Mouse (Mus musculus) bone marrow macrophage, adult 2 months (primary cell): ENCODE measurements at regions not wholly inside any gene's neighbourhood (a gene's known extent, or its start where the extent isn't known, plus 50 kb on each side); places are given as distances from the start of the nearest gene placed in this dataset.

Source experiments
- H3K27ac ChIP-seq: 2 replicates; pipeline ENCODE4 v1.5.1; 2012; ENCODE audit warnings: low read depth, low read length; ENCODE audit not compliant: insufficient read depth
- H3K4me1 ChIP-seq: 2 replicates; pipeline ENCODE4 v1.6.1; 2012; ENCODE audit warnings: low read length; ENCODE audit not compliant: control insufficient read depth, insufficient read depth
- H3K4me3 ChIP-seq: 2 replicates; pipeline ENCODE4 v1.5.1; 2012; ENCODE audit warnings: mild to moderate bottlenecking, low read length, moderate library complexity; ENCODE audit not compliant: insufficient read depth
- CTCF ChIP-seq: IDR thresholded peaks from 2 replicates; pipeline ENCODE4 v1.5.1; 2012; ENCODE audit warnings: low read depth, mild to moderate bottlenecking, low read length, moderate library complexity
- POLR2A ChIP-seq: IDR thresholded peaks from 2 replicates; pipeline ENCODE4 v1.6.1; 2012; ENCODE audit warnings: mild to moderate bottlenecking, low read depth, low read length, borderline replicate concordance

DNA sequence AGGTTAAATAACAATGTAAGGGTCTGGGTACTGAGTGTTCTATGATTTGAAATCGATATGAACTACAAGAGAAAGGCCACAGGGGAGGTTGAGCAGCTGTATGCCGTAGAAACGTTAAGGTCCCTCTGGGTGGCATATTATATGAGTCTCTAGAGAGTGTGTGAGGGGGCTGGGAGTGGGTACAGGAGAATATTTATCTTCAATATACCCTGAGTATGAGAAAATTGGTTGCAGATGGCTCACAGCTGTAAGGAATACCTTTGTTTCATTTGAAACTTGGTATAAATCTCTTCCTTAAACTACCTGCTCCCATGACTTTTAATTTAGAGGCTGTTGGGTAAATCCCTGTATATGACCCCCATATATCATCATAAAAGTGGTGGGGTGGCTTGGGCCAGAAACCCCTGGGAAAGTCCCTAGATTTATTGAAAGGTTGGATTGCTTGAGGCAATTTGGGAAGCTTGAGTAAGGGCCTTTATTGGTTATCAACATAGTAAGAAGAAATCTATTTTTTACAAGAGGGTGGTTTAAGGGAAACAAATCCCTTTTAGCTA lies 128.7 kb upstream of the Prkg2 start:
- H3K27ac ChIP-seq, result no peak overlapping the region
- no peak for TF ChIP-seq CTCF
- H3K4me3 ChIP-seq, result no peak overlapping the region
- no peaks in the 10 kb centered on the region for H3K4me1 ChIP-seq

DNA sequence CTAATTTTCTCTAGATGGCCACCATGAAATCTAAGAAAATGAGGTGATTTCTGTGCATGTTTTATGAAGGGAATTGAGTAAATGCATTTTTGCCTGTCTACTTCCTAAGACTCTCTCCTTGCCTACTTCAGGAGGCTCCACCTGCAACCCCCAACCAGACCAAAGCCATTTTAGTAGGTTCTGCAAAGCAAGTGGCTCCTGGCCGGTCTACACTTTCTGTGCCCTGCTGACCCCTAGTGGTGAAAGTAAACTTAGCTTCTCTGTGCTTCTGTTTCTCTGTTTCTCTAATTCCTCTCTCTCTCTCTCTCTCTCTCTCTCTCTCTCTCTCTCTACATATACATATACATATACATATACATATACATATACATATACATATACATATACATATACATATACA lies 120.8 kb upstream of the Prkg2 start:
- TF ChIP-seq POLR2A (no peak), CTCF (peak; percentile 49; the same call in 1 of the 2 replicates)

DNA sequence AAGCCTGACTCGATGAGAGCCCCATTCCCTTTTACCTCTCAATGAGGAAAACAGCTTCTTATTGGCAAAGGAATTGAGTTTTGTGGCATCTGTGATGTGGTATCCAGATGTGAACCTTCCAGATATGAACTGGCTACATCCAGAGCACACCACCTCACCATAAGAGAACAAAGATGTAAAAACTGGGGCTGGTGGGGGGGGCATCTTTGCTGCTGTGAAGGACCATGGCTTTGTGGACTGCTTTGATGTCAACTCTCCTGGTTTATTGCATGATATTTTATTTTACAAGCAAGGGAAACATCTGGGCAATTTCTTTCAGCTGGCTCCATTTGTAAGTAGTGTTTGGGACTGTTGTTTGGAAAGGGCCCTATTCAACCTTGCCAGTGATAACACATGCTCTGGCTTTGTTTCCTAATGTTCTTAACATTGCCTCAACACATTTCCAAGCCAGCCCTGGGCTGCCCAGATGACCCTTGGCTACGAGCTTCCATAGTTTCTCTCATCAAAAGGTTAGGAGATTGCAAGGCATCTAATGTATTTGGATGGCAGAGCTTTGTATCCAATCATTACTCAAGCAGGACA lies 116.2 kb upstream of the Prkg2 start:
- no peak for TF ChIP-seq CTCF
- no peak for TF ChIP-seq POLR2A
- no peaks in the 10 kb centered on the region for H3K4me1 ChIP-seq
- H3K4me3 ChIP-seq, result no peak overlapping the region
- H3K27ac ChIP-seq, result no peak overlapping the region

More for the DNA sequence above, 120.8 kb upstream of the Prkg2 start:
- Histone ChIP-seq H3K27ac (no peak overlapping the region), H3K4me3 (no peak overlapping the region), H3K4me1 (no peaks in the 10 kb centered on the region)

DNA sequence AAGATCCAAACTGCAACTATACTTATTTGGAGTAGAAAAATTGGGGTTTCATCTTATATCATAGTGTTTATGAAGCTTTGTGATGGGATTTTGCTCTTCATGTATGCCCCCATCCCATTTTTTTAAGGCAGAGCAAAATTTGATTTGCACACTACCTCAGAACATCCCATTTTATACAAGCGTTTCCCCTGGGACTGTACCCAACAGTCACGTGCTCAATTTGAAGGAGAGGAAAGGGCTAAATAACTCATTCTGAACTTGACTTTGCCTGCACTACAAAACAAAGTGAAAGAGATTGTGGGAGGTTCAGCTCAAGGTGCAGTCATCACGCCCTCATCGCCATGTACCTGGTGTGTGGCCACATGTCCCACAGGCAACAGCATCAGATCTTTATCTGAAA lies 115.1 kb upstream of the Prkg2 start:
- no peak overlapping the region for H3K4me3 ChIP-seq
- H3K4me1 ChIP-seq, result no peaks in the 10 kb centered on the region
- no peak overlapping the region for H3K27ac ChIP-seq
- TF ChIP-seq CTCF (no peak), POLR2A (no peak)

DNA sequence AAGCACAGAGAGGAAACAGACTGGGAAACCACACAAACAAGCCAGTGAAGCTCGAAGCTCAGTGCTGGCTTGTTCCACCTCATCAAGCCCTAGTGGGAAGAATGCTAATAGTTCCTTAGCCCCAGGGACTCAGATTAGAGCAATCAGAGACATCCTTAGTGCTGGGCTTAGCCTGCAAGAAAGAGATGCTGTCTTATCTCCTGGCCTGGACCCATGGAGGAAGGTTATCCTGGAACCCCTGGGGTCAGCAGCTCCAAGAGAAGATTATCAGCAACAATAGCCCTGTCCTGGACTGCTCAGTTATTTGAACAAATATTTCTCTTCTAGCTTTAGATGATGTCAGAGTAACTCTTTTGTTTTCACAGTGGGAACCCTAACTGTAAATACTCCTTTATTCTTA lies 112.8 kb upstream of the Prkg2 start:
- Histone ChIP-seq H3K27ac (no peak overlapping the region), H3K4me3 (no peak overlapping the region), H3K4me1 (no peaks in the 10 kb centered on the region)
- TF ChIP-seq CTCF, result no peak
- no peak for TF ChIP-seq POLR2A

DNA sequence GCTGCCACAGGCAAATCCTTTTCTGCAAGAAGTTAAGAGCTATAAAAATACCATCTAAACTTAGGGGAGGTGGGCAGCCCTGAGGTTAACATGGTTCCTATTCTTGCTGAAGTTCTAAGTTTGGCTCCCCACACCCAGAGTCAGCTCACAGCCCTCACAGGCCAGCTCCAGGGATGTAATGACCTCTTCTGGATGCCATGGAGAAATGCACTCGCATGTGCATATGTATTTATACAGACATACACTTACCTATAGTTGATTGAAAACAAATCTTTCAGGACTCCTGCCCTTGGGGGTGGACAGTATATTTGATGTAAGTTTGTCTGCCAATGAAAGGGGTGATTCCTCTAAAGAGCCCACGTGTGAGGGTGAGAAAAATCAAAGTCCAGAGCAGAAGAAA lies 95.5 kb upstream of the Prkg2 start:
- Histone ChIP-seq H3K4me3 (no peak overlapping the region), H3K4me1 (0 out of 2 replicates have a peak, but pooled peaks cover 2% of the 10 kb centered on the region), H3K27ac (no peak overlapping the region)
- TF ChIP-seq POLR2A, result no peak
- no peak for TF ChIP-seq CTCF

DNA sequence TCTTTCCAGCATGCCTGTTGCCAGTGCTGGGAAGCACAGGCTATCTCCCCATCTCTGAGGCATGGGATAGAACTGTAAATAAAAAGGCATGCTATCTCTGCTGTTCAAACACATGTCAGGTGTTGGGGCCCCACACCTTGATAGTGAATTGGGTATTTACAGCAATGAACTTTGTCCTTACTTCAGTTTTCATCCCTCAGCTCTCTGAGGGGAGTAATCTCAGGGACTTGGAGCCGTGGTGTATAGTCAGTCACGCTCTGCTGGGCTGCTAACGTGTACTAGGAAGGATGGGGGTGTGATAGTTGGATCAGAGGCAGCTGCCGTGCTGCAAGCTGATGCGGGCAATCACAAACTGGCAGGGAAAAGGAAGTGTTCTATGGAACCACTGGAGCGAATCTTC lies 91.5 kb upstream of the Prkg2 start:
- Histone ChIP-seq H3K27ac (no peak overlapping the region), H3K4me3 (no peak overlapping the region), H3K4me1 (peaks cover 10% of the 10 kb centered on the region)
- TF ChIP-seq POLR2A, result no peak
- TF ChIP-seq CTCF, result no peak

DNA sequence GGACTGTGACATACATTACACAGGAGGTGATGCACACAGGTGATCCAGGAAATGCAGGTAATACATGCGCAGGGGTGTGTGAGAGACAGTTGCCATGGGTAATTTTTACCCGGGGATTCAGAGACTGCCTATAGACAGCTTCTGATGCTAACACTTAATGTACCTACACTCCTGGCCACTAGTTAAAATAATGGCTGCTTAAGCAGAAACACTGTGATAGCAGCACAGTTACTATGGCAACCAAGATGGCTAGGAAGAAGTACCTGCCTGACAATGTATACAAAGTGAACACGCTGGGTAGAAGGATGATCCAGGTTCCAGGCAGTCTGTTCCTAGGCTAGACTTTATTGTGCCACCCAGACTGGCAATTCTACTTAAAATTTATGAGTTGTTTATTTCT lies 88.3 kb upstream of the Prkg2 start:
- Histone ChIP-seq H3K4me1 (peaks cover 10% of the 10 kb centered on the region), H3K4me3 (no peak overlapping the region), H3K27ac (no peak overlapping the region)
- TF ChIP-seq CTCF (no peak), POLR2A (no peak)

DNA sequence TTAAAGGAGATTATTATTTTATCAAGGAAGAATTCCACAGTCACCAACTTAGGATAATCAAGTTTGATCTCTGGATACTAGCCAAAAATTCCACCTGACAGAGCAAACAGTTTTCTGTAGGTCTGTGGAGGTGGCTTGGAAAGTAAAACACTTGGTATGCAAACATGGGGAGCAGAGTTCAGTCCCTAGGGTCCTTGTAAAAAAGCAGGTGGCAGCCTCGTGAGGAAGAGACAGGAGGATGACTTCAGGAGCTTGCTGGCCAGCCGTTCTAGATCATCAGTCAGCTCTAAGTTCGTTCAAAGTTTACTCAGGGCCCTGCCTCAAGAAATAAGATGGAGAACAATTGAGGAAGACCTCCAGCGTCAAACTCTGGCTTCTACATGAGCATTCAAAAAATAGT lies 74.6 kb upstream of the Prkg2 start:
- Histone ChIP-seq H3K27ac (no peak overlapping the region), H3K4me3 (no peak overlapping the region), H3K4me1 (no peaks in the 10 kb centered on the region)
- TF ChIP-seq POLR2A, result no peak
- TF ChIP-seq CTCF, result no peak

DNA sequence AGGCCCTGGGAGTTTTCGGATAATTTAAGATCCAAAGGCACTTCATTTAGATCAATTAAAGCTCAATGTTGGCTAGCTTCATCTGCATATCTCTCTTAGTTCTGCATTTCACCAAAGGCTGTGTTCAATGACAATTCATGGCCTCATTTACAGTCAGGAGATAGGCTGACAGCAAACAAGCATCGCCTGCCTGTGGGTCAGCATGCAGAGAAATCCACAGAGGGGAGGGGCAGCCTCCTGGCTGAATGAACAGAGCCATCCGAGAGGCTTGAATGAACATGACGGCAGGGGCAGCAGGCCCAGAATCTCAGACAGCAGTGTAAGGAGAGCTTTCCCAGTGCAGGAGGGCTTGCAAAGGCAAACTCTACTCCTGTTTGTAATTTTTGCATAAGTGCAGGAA lies 74.1 kb upstream of the Prkg2 start:
- Histone ChIP-seq H3K4me1 (no peaks in the 10 kb centered on the region), H3K4me3 (no peak overlapping the region), H3K27ac (no peak overlapping the region)
- TF ChIP-seq POLR2A (no peak), CTCF (no peak)

DNA sequence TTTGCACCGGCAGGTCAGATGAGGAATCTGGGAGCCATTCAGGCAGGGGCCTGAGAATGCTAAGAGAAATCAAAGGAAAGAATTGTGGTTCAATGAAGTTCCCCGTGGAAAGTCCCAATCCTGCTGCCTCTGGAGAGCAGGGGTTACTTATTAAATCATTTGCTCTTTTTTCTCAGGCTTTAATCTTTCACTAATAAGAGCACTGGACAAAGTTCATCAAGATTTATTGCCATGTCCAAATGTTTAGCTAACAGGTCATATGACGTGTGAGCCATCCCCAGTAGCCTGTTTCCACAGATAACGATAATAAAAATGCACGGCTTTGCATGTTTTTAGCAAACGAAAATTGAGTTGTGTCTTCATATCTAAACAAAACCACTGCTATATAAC lies 62.6 kb upstream of the Prkg2 start:
- H3K4me1 ChIP-seq, result no peaks in the 10 kb centered on the region
- H3K27ac ChIP-seq, result no peak overlapping the region
- no peak for TF ChIP-seq POLR2A
- H3K4me3 ChIP-seq, result no peak overlapping the region
